Mouse (Mus musculus) urinary bladder, postnatal 10 days (tissue): ENCODE data around the gene Gm20458.

ENCODE experiments used
- DNase-seq: peaks from one replicate; pipeline ENCODE4 v3.0.0; 2022; ENCODE audit warnings: low spot score

Gm20458 gene

DNA sequence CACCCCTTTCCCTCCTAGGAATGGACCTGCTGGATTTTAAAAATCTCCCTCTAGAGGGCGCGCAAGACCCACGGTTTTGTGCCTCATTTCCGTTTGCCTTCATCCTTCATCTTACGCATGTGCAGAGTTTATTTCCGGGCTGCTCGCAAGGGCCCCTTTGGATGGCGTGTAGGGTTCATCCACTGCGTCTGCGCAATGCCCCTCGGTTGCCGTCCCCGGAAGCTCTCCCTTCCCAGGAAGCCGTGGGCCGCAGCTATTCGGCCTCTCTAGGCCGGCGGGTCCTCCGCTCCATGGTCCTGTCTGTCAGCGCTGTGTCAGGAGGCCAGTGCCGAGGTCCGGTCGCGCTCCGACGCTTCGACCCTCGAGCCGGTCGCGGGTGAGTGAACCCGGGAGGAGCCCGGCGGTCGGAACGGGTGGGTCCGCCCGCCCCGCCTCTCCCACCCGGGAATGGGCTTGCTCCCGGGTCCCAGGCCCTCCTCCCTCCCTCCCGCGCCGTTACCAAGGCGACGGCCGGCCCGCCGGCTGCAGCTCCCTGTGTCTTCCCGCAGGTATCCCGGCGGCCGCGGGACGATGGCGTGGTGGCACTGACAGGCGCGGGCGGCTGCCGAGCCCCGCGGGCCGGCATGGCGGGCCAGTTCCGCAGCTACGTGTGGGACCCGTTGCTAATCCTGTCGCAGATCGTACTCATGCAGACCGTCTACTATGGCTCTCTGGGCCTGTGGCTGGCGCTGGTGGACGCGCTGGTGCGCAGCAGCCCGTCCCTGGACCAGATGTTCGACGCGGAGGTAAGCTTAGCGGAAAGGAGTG, at the start of gene Gm20458:
Gm20458 (plus strand) TSS at position 223 of the 807 bp plus-strand sequence.
- DNase-seq: peak; percentile 79

DNA sequence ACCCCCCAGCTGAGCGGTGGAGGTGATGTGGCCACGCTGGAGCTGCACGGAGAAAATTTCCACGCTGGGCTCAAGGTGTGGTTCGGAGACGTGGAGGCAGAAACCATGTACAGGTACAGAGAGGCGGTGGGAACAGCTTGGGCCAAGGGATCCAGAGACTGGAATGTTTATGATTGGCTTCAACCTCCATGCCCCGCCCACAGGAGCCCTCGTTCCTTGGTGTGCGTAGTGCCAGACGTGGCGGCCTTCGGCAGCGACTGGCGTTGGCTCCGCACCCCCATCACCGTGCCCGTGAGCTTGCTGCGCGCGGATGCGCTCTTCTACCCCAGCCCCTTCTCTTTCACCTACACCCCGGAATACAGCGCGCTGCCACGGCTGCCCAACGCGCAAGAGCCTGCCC, 46.6 kb upstream of the Gm20458 start:
- DNase-seq: no peak

DNA sequence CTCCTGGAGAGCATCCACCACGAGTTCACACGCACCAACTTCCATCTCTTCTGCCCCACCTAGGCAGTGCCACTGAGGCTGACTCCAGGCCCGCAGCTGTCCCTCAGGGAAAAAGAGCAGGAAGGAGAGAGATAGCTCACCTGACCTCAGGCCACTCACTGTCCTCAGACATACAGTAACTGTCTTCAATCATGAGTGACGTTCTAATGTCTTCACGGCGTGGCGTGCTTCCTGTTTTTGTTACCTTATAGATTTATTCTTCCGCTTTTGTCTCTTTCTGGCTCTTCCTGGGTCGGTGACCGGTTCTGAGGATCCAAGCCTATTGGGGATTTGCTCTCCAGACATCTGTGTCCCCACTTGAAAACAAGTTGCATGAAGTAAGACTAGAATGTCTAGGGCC, 46.2 kb upstream of the Gm20458 start:
- no peak for DNase-seq

DNA sequence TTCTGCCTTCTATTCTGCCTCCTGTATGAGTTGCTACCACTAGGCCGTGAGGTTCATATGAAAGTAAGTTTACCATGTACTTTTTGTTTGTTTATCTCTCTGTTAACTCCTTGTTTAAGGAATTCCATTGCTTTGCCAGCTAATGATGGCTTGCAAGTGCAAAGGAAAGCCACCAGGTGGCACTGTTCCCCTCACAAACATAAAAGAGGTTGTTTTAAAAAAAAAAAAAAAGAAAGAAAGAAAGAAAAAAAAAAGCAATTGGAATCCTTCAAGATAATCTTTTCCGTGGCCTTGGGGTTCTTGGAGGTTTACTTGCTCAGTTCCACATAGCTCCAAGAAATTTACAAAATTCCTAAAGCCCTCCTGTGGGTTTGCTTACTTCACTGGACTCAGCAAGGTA, 43.6 kb upstream of the Gm20458 start:
- DNase-seq: no peak

DNA sequence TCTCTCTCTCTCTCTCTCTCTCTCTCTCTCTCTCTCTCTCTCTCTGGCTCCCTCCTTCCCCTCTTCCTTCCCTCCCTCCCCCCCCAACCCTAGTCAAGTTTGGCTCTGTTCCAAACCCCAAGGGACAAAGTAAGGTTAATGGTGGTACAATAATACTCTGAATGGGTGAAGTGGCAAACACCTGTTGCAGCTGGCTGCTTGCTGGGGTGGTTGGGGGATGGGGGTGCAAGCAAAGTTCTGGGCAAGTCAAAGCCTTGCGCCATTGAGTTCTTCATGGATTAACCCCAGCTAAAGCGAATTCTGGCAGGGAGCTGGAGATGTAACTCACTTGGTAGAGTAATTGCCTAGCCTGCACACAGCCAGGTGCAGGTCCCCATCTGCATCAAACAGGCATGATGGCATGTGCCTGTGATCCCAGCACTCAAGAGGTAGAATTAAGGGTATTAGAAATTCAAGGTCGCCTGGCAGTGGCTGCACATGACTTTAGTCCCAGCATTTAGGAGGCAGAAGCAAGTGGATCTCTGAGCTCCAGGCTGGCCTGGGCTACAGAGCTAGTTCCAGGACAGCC, 42.4 kb upstream of the Gm20458 start:
- DNase-seq: no peak

DNA sequence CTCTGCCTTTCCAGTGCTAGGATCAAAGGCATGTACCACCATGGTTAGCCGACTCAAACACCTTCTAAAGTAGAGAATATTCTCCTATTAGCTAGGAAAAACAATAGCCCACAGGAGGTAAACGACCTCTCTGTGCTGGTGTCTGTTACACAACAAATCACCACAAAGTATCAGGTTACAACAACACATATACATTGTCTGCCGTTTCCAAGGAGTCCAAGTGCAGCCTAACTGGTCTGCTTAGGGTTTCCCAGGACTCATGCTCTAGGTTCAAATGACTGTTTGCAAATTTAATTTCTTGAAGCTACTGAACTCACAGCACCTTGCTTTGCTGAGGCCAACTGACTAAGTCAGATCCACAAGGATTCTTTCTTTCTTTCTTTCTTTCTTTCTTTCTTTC, 41.3 kb upstream of the Gm20458 start:
- DNase-seq: no peak

DNA sequence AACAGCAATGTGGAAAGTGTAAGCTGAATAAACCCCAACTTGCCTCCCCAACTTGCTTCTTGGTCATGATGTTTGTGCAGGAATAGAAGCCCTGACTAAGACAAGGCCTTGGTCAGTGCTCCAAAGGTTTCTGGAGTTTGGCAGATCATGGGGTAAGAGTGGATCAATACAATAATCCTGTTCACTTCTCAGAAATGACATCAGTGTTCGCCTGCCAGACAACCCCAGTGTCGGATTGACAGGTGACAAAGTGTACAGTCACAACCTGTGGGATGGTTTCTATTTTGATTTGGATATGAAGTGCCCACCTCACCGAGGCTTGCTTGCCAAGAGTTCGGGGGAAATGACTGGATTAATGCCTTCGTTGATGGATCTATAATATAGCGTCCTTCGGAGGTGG, 39.5 kb upstream of the Gm20458 start:
- no peak for DNase-seq

DNA sequence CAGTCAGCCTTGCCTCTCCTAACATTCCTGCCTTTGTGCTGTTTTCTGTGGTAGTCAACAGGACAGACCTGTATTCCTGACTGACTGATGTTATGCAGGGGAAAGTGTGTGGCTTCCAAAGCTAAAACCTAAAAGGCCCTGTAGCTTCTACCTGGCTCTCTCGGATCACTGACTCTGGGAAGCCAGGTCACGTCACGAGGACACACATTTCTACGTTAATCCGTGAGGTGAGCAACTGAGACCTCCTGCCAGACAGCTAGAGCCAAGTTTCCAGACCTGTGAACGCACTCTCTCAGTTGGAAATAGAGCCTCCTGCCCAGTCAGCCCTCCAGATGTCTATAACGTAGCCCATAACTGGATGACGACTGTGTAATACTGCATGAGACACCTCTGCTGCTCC, 38.8 kb upstream of the Gm20458 start:
- DNase-seq: no peak

DNA sequence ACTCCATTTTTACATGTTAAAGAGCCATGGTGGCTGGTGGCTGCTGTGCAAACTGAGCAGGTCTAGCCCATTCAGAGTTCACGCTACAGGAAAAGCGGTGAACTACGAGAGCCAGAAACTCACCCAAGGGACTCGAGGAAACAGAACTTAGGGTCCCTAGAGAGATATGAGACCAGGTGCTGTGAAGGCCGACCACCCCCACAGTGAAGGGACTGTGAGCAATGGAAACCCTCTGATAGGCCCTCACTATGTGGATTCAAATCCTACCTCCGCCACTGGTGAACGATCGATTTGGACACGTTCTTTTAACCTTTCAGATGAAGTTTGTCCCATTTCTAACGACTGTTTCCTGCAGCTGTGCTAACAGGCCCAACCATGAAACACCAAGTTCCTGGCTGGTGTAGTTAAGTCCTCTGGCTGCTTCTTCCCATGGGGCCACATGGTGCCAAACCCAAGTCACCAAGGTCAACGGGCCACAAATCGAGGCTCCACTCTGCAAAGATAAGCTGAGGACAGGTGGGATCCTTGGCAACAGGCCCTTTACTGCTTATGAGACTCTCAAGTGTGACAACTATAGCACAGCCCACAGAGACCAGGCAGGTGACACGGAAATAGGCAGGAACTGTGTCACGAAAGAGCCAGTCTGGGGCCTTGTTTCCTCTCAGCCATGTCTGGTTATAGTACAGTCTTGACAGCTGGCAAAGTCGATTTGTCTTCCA, 37.9 kb upstream of the Gm20458 start:
- no peak for DNase-seq

DNA sequence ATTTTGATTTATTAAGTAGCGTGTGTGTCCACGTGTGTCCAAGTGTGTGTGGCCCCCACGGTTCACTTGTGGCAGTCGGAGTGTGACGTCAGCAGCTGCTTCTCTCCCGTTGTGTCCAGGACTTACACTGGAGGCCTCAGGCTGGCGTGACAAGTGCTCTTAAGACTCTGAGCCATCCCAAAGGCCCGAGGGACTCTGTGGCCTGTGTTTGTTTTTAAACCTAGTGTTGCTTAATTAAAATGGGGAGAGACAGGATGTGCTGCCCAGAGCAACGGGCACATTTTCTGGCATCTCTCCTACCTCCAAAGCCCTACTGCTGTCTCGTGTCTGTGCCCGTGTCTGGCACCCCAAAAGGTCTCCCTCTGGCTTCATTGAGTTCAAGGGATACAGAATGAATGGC, 37.3 kb upstream of the Gm20458 start:
- no peak for DNase-seq

DNA sequence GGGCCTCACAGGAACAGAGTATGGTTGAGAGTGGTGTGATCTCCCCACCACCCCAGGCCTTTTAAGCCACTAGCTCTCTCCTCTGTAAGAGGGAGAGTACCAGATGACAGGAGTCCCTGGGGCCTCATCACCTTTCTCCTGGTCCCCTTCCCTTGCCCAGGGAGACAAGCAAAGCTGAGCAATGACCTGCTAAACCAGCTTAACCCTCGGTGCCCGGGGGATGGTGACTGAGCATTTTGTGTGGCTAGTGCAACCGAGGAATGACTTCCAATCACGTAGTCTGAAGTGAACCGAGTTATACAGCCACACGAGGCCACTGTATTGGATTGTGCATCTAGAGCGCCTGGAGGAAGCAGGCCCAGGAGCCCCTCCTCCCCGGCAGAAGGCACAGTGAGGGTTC, 36.4 kb upstream of the Gm20458 start:
- DNase-seq: no peak

DNA sequence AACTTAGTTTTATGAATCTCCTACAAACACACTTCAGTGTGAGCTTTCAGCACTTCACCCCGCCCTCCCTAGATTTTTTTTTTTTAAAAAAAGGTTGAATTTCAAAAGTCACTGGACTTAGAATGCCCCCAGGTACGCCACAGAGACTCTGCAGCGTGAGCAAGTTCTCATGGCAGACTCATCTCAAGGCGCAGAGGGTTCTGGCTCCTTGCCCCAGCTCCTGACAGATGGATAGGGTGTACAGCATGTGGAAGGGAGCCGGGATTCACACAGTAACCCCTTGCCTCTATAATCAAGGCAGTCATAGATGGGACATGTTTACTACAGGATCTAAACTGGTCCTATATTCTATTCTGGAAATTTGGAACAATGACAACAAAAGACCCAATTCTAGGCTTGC, 35.4 kb upstream of the Gm20458 start:
- DNase-seq: no peak

DNA sequence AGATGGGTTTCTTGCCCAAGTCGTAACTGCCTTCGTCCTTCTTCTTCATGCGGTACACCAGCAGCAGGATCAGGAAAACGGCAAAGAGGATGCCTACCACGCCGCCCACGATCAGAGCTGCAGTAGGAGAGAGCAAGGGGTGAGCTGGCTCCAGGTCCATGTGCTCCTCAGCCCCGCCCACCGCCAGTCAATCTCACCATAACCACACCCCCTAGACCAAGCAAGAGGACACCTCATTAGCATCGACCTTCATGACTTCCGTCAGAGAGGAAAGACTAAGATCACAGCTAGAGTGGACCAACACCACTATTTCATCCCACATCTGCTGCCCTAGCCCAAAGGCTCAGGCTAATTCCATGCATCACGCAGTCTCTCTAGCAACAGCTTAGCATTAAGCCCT, 34.6 kb upstream of the Gm20458 start:
- DNase-seq: no peak

DNA sequence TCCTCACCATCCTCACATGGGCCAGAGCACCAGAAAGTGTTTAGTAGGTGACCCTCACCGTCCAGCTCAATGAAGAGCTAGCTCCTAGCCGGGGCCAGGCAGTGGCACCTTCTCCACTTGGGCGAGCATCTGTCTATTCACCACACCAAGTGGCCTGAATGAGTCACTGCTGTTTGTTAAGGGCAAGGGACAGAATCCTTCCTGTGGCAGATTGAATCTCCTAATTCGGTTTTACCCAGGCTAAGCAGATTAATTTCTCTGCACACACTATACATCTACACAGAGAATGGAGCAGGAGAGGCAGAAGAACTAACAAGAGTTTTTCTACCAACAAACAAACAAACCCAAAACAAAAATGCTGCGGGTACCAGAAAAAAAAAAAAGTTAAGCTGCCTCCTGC, 33.8 kb upstream of the Gm20458 start:
- no peak for DNase-seq

DNA sequence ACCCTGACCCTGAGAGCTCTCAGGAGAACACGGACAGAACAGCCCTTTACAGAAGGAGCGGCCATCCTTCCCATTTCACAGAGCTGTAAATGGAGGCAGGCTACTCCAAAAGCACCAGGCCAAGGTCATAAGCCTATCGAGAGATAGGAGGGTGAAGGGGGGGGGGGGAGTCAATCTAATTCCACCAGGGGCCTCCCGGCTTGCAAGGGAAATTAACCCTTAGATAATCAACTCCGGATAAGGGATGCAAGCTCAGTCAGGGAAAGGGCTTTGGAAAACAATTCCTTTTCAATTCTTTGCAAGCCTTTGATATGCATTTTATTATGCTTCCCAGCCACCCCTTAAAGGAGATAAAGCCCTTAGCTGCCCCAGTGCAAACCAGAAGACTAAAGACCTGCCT, 32.3 kb upstream of the Gm20458 start:
- no peak for DNase-seq

DNA sequence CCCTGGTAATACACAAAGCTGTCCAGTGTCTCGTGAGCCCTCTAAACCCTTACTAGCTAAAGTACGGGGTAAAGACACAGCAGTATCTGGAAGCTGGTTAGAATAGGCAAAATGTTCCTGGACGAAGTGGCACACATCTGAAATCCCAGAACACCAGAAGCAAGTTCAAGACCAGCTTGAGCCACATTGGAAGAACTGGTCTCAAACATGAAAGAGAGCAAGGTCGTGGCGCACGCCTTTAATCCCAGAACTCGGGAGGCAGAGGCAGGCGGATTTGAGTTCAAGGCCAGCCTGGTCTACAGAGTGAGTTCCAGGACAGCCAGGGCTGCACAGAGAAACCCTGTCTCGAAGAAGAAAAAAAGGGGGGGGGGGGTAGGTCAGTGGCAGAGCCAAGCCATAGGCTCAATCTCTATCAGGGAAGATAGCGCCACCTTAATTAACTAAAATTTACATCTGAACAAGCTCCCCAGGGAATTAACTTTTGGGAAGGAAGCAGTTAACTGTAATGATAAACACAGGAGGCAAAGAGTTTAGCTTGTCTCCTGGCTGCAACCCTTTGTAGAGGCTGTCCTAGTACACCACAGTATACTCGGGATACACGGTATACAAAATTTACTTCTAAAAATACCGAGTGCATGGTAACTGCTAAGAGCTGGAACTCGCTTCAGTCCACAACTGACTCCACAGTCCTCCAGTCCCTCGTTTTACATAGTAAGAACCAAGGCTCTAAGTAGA, 30.7 kb upstream of the Gm20458 start:
- no peak for DNase-seq

DNA sequence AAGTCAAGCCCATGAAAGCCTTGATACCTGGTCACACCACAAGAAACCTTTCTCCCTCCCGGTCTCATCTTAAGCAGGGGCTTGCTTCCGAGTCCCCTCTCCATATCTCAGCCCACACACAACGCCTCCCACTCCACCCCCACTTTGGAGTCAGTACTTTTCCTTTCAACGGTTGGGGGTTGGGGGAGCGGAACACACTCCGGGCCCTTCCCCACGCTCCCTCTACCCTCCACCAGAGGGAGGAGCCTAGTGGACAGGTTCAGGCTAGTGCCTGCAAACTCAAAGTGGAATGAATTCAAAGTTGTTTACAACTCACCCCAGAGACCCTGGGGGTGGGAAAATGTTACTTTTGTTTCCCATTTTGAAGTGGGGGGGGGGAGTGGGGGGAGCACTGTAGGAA, 30.1 kb upstream of the Gm20458 start:
- no peak for DNase-seq

DNA sequence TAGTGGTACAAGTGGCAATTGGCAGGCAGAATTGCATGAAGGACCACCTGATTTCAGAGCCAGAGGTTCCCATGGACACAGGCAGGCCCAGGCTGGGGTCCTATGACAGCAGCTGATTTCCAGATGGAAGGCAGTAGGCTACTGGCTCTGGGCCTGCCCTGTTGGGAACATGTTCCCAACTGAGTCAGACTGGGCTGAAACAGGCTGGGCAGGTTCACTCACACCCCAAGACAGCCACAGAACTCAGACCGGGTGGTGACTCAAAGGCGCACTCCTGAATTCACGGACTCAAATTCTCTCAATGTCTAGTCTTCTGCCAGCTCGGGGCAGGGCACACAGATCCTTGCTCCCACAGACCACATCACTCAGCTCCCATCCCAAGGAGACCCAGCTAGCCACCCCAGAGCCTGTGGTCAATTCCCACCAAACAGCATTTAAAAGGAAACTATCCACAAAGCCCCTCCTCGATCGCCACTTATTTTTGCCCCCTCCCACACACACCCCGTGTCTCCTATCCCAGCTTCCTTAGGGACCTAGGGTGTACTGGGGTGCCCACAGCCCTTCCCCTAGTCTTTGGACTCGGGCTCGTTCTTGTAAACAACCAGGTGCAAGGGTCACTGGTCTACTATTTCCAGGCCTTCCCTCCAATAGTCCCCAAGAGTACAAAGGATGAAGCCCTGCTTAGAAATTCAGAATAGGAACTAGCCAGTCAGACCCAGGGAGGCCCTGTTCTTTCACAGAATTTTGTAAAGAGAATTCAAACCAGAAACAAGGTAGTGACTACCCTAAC, 28.9 kb upstream of the Gm20458 start:
- no peak for DNase-seq

DNA sequence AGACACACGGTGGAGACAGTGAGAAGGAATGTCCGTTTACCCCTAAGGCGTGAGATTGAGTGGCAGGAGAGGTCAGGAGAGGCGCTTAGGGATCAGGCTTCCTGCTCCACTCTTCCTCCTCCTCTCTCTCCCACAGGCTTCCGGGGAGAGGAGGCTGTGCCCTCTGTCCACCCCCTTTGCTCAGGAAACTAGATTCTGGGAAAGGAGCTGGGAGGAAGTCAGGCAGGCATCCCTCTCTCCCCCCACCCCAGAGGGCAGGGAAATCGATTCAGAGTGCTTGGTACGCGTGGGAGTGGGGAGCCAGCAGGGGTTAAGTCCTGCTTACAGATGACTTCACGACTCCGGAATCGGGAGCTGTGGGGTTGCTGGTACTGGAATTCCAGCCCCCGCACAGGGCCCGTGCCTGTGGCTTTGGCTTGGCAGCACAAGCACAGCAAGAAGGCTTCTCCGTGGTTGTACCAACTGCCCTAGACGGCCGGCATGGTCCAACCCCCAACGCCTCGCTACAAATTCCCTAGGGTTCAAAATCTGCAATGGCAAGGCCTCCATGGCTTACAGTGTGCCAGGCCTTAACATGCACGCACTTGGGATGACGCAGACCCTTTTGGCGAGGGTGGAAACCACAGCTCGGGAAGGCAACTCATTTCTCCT, 28.1 kb upstream of the Gm20458 start:
- no peak for DNase-seq

DNA sequence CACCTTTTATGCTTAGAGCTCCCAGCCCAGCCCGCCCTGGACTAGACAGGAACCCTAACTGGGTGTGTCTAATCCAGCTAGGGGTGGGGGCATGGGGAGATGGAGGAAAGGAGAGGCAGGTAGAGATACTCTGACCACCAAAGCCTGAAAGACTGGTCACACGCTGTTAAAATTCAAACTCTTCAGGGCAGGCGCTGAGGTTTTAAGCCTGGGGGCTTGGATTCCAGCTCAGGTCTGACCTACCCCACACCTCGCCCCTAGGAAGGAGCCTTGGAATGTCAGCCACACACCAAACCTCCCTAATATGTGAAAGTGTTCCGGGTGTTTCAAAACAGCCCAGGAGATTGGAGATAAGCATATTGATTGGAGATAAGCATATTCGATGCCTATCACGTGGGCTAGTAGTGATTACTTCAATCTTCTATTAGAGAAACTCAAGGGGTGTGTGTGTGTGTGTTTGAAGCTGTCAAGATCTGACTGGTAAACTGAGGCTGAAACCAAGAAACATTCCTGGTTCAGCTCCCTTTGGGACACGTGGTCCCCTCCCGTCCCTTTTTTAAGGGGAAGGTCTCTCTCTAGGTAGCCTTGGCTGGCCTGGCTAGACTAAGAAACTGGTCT, 27.4 kb upstream of the Gm20458 start:
- DNase-seq: no peak

DNA sequence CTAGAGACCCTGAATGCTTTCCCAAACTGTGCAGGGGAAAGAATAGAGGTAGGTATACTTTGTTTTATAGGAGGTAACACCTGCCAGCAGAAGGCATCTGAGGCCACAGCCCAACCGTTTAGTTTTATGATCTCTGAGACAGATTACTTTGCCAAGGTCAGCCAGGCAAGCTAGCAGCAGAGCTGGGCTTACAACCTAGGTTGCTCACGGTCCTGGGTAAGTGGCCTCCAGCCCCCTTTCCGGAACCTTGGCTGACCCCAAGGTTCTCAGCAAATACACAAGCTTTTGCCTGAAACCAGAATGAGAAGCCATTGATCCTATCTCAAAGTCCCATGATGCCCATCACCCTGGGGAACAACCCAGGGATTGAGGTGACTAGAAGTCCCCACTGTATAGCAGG, 26.1 kb upstream of the Gm20458 start:
- no peak for DNase-seq
